ENCODE assay signal across 26 mouse cellular contexts in the genomic region with DNA sequence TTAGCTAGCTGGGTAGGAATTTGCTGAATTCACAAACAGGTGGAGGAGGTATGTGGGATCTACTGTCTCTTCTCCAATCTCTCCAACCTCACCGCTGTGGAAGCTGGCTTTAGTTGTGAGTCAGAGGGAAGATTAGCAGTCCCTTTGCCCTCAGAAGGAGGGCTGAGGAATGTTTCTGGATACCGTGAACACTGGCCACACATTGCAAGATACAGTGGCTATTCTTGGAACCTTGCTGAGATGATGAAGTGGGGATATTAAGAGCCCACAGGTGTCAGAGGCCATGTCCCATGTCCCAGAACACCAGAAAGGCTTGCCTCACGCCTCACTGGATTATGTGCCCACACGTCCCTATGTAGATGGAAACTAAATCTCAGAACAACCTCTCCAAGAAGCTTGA. TPM values are rescaled to one million over a fixed set of nuclear protein-coding genes. Genes with fewer than 3 reads are reported as not detected.
DNase-seq lines count a peak whose midpoint lies in the region; ATAC-seq lines count a peak whose summit lies in the region.
"Had no signal": no experiment of that assay in that cellular context is flagged by ENCODE, and none has a peak within 500 bp of the region (broad histone marks: within the 10 kb centered on the region; RNA-seq: fewer than 3 reads in every experiment).

No protein-coding gene starts in this region.

- H3K9me3 ChIP-seq in heart, embryonic 10.5 days, result no peaks in the 10 kb centered on the region
- no peaks in the 10 kb centered on the region for H3K9me3 ChIP-seq in heart, embryonic 14.5 days (ENCODE audit: control insufficient read depth, low read length)
- no peaks in the 10 kb centered on the region for H3K9me3 ChIP-seq in midbrain, embryonic 11.5 days (ENCODE audit: control insufficient read depth, low read length)
- no peaks in the 10 kb centered on the region for H3K9me3 ChIP-seq in midbrain, embryonic 15.5 days
- no peaks in the 10 kb centered on the region for H3K9me3 ChIP-seq in hindbrain, embryonic 13.5 days
- H3K9me3 ChIP-seq: embryonic facial prominence, embryonic 15.5 days; forebrain, embryonic 10.5 days; hindbrain, embryonic 10.5 days; hindbrain, embryonic 15.5 days; kidney, embryonic 15.5 days had no signal

- H3K4me3 ChIP-seq in heart, embryonic 10.5 days, result no peak overlapping the region
- no peak overlapping the region for H3K4me3 ChIP-seq in heart, embryonic 14.5 days (ENCODE audit: control insufficient read depth in 1 of 2, insufficient read depth in 1 of 2, low read depth in 1 of 2, low read length in 2 of 2)
- no peak overlapping the region for H3K4me3 ChIP-seq in midbrain, embryonic 11.5 days (ENCODE audit: low read depth, low read length)
- no peak overlapping the region for H3K4me3 ChIP-seq in midbrain, embryonic 15.5 days
- no peak overlapping the region for H3K4me3 ChIP-seq in hindbrain, embryonic 13.5 days
- H3K4me3 ChIP-seq: embryonic facial prominence, embryonic 15.5 days; erythroblast, embryonic 14.5 days; forebrain, embryonic 10.5 days; gastrocnemius, adult 2 months; hindbrain, embryonic 10.5 days; hindbrain, embryonic 15.5 days; kidney, embryonic 15.5 days had no signal

- intact Hi-C loops in heart, postnatal 14 days (cut with DNase I), result no loop called here

- peak; percentile 39; the same call in 1 of the 2 replicates for ATAC-seq in heart, embryonic 14.5 days (ENCODE audit: insufficient number of reproducible peaks, insufficient read depth, low FRiP score, low read depth)
- no peak for ATAC-seq in midbrain, embryonic 11.5 days (ENCODE audit: low FRiP score)
- ATAC-seq in midbrain, embryonic 15.5 days (replicated peaks), result no peak
- ATAC-seq in hindbrain, embryonic 13.5 days (ENCODE audit: low FRiP score), result no peak
- ATAC-seq: forebrain, embryonic 14.5 days; intestine, embryonic 16.5 days had no signal

- peaks cover 33% of the 10 kb centered on the region for H3K4me1 ChIP-seq in heart, embryonic 10.5 days
- peaks cover 19 to 35% of the 10 kb centered on the region in 2 experiments for H3K4me1 ChIP-seq in heart, embryonic 14.5 days (ENCODE audit: control insufficient read depth in 2 of 2, insufficient read depth in 2 of 2, low read length in 2 of 2)
- no peaks in the 10 kb centered on the region for H3K4me1 ChIP-seq in midbrain, embryonic 11.5 days (ENCODE audit: control insufficient read depth, insufficient read depth, low read length)
- H3K4me1 ChIP-seq in midbrain, embryonic 15.5 days, result no peaks in the 10 kb centered on the region
- H3K4me1 ChIP-seq in hindbrain, embryonic 13.5 days (replicated peaks), result no peaks in the 10 kb centered on the region
- H3K4me1 ChIP-seq: embryonic facial prominence, embryonic 15.5 days; forebrain, embryonic 10.5 days; hindbrain, embryonic 10.5 days; hindbrain, embryonic 15.5 days; kidney, embryonic 15.5 days had no signal

- DNase-seq in heart, embryonic 10.5 days (ENCODE audit: low spot score), result no peak
- no peak for DNase-seq in heart, adult 18-20 months
- no peak for DNase-seq in heart, postnatal 14 days
- peak; percentile 45 for DNase-seq in midbrain, embryonic 11.5 days (ENCODE audit: low spot score, missing footprints)
- DNase-seq: adrenal gland, adult 2 months; adrenal gland, postnatal 25 days; cerebellum, adult 18-20 months; cerebellum, postnatal 14 days; embryo, embryonic 11 days; gastrocnemius, adult 2 months; gastrocnemius, postnatal 25 days; kidney, adult 2 months had no signal

- peak overlapping the region; percentile 39 for H3K4me2 ChIP-seq in heart, embryonic 14.5 days (ENCODE audit: low read length)
- no peak overlapping the region for H3K4me2 ChIP-seq in midbrain, embryonic 11.5 days
- H3K4me2 ChIP-seq in midbrain, embryonic 15.5 days, result no peak overlapping the region
- no peak overlapping the region for H3K4me2 ChIP-seq in hindbrain, embryonic 13.5 days
- H3K4me2 ChIP-seq: embryonic facial prominence, embryonic 15.5 days; hindbrain, embryonic 15.5 days; kidney, embryonic 15.5 days had no signal

- no peaks in the 10 kb centered on the region for H3K36me3 ChIP-seq in heart, embryonic 10.5 days
- no peaks in the 10 kb centered on the region for H3K36me3 ChIP-seq in heart, embryonic 14.5 days (ENCODE audit: control insufficient read depth, insufficient read depth, low read length)
- H3K36me3 ChIP-seq in midbrain, embryonic 11.5 days (ENCODE audit: control insufficient read depth, insufficient read depth, low read length), result no peaks in the 10 kb centered on the region
- H3K36me3 ChIP-seq in midbrain, embryonic 15.5 days (replicated peaks), result no peaks in the 10 kb centered on the region
- H3K36me3 ChIP-seq in hindbrain, embryonic 13.5 days, result no peaks in the 10 kb centered on the region
- H3K36me3 ChIP-seq: embryonic facial prominence, embryonic 15.5 days; forebrain, embryonic 10.5 days; hindbrain, embryonic 10.5 days; hindbrain, embryonic 15.5 days; kidney, embryonic 15.5 days had no signal

- 25% methylated on average over 4 of the region's 4 CpGs for WGBS in heart, embryonic 10.5 days
- 18% methylated on average over 4 of the region's 4 CpGs for WGBS in heart, embryonic 14.5 days
- WGBS in midbrain, embryonic 11.5 days, result 84% methylated on average over 4 of the region's 4 CpGs
- WGBS in midbrain, embryonic 15.5 days, result 82% methylated on average over 4 of the region's 4 CpGs
- WGBS in hindbrain, embryonic 13.5 days, result 85% methylated on average over 4 of the region's 4 CpGs

- H3K27ac ChIP-seq in heart, embryonic 10.5 days, result peak overlapping the region; percentile 69
- H3K27ac ChIP-seq in heart, embryonic 14.5 days (replicated peaks in 1 of 2; ENCODE audit: control insufficient read depth in 1 of 2, insufficient read depth in 1 of 2, low read depth in 2 of 2, low read length in 2 of 2), result peak overlapping the region; percentile 40 to 80
- H3K27ac ChIP-seq in midbrain, embryonic 11.5 days (ENCODE audit: low read depth, low read length), result no peak overlapping the region
- no peak overlapping the region for H3K27ac ChIP-seq in midbrain, embryonic 15.5 days
- H3K27ac ChIP-seq in hindbrain, embryonic 13.5 days, result no peak overlapping the region
- H3K27ac ChIP-seq: embryonic facial prominence, embryonic 15.5 days; forebrain, embryonic 10.5 days; gastrocnemius, adult 2 months; hindbrain, embryonic 10.5 days; hindbrain, embryonic 15.5 days; kidney, embryonic 15.5 days had no signal

- no peaks in the 10 kb centered on the region for H3K27me3 ChIP-seq in heart, embryonic 10.5 days (ENCODE audit: insufficient read depth, poor library complexity, severe bottlenecking)
- H3K27me3 ChIP-seq in heart, embryonic 14.5 days (ENCODE audit: control insufficient read depth, insufficient read depth, low read length), result no peaks in the 10 kb centered on the region
- H3K27me3 ChIP-seq in midbrain, embryonic 11.5 days (ENCODE audit: control insufficient read depth, insufficient read depth, low read length), result no peaks in the 10 kb centered on the region
- H3K27me3 ChIP-seq in midbrain, embryonic 15.5 days (replicated peaks), result no peaks in the 10 kb centered on the region
- no peaks in the 10 kb centered on the region for H3K27me3 ChIP-seq in hindbrain, embryonic 13.5 days
- H3K27me3 ChIP-seq: CH12.LX; embryonic facial prominence, embryonic 15.5 days; hindbrain, embryonic 15.5 days; kidney, embryonic 15.5 days had no signal

- H3K9ac ChIP-seq in heart, embryonic 14.5 days (ENCODE audit: low read length), result no peak overlapping the region; the same call in 1 of the 2 replicates
- H3K9ac ChIP-seq in midbrain, embryonic 11.5 days (ENCODE audit: low read length), result no peak overlapping the region
- H3K9ac ChIP-seq in midbrain, embryonic 15.5 days, result no peak overlapping the region
- no peak overlapping the region for H3K9ac ChIP-seq in hindbrain, embryonic 13.5 days
- H3K9ac ChIP-seq: embryonic facial prominence, embryonic 15.5 days; hindbrain, embryonic 15.5 days; kidney, embryonic 15.5 days had no signal

RNA-seq across cellular contexts. Expression of gene Casq2, which starts 17.0 kb away (rescaled TPM):
- 5.6 and 19.8 TPM in 2 replicates for polyA plus RNA-seq in heart, embryonic 10.5 days (2016; fragmentation: Nextera tagmentation; extraction: Ambion mirVana)
- total RNA-seq in heart, adult 18-20 months (2021), result 100 to 1,000 TPM; 895 to 982 TPM
- 433 and 482 TPM in 2 replicates for polyA plus RNA-seq in heart, embryonic 14.5 days (2014; fragmentation: Nextera tagmentation; extraction: Ambion mirVana)
- 1,000 to 10,000 TPM; 1,042 to 1,098 TPM for total RNA-seq in heart, postnatal 14 days (2021)
- 0.21 TPM in 1 of 2 replicates, not detected in the other for polyA plus RNA-seq in midbrain, embryonic 11.5 days (2014; fragmentation: Nextera tagmentation; extraction: Ambion mirVana)
- polyA plus RNA-seq in midbrain, embryonic 15.5 days (2015; fragmentation: Nextera tagmentation; extraction: Ambion mirVana), result 0.22 and 0.25 TPM in 2 replicates
- 0.97 and 1.1 TPM in 2 replicates for polyA plus RNA-seq in hindbrain, embryonic 13.5 days (2015; fragmentation: Nextera tagmentation; extraction: Ambion mirVana)
- total RNA-seq: CH12.LX; common myeloid progenitor, adult 5-6 weeks; granulocyte monocyte progenitor cell, adult 5-6 weeks had no signal
- polyA plus RNA-seq: erythroblast, embryonic 14.5 days; forebrain, embryonic 10.5 days had no signal

RNA-seq across cellular contexts. Expression of gene Nhlh2, which starts 59.4 kb away (rescaled TPM):
- 0.27 and 0.57 TPM in 2 replicates for polyA plus RNA-seq in heart, embryonic 10.5 days (2016; fragmentation: Nextera tagmentation; extraction: Ambion mirVana)
- not detected for total RNA-seq in heart, adult 18-20 months (2021)
- polyA plus RNA-seq in heart, embryonic 14.5 days (2014; fragmentation: Nextera tagmentation; extraction: Ambion mirVana), result not detected in 2 replicates
- not detected for total RNA-seq in heart, postnatal 14 days (2021)
- 100 and 112 TPM in 2 replicates for polyA plus RNA-seq in midbrain, embryonic 11.5 days (2014; fragmentation: Nextera tagmentation; extraction: Ambion mirVana)
- 38.8 and 44.3 TPM in 2 replicates for polyA plus RNA-seq in midbrain, embryonic 15.5 days (2015; fragmentation: Nextera tagmentation; extraction: Ambion mirVana)
- polyA plus RNA-seq in hindbrain, embryonic 13.5 days (2015; fragmentation: Nextera tagmentation; extraction: Ambion mirVana), result 80.8 and 99.8 TPM in 2 replicates
- total RNA-seq: adrenal gland, adult 2 months; adrenal gland, postnatal 25 days; CH12.LX; common myeloid progenitor, adult 5-6 weeks; gastrocnemius, adult 2 months; gastrocnemius, postnatal 25 days; granulocyte monocyte progenitor cell, adult 5-6 weeks had no signal
- polyA plus RNA-seq: adrenal gland, adult 2 months; erythroblast, embryonic 14.5 days; kidney, adult 2 months; kidney, embryonic 15.5 days had no signal

Comparison
In these comparisons a context has a peak if more than half of its experiments do, and no peak if none do; other contexts are left out.
1. RNA of gene Casq2, which starts 17.0 kb away (polyA plus RNA-seq): 433 to 482 TPM in heart, embryonic 14.5 days; 5.6 to 19.8 TPM in heart, embryonic 10.5 days, 0.97 to 1.1 TPM in hindbrain, embryonic 13.5 days, 0.22 to 0.25 TPM in midbrain, embryonic 15.5 days and 0.21 TPM in midbrain, embryonic 11.5 days; every median in the first group is over 10 times any median in the second.
2. H3K27ac ChIP-seq: peak in heart, embryonic 10.5 days (single experiment) and heart, embryonic 14.5 days (2 of 2); none in midbrain, embryonic 11.5 days (single experiment), midbrain, embryonic 15.5 days (single experiment) and hindbrain, embryonic 13.5 days (single experiment).
3. RNA of gene Nhlh2, which starts 59.4 kb away (polyA plus RNA-seq): 100 to 112 TPM in midbrain, embryonic 11.5 days, 80.8 to 99.8 TPM in hindbrain, embryonic 13.5 days and 38.8 to 44.3 TPM in midbrain, embryonic 15.5 days; 0.27 to 0.57 TPM in heart, embryonic 10.5 days and not detected in heart, embryonic 14.5 days; every median in the first group is over 10 times any median in the second.